Mouse (Mus musculus) megakaryocyte, adult 5-6 weeks (primary cell): ENCODE data around the gene Cttnbp2. TPM values are rescaled to one million over a fixed set of nuclear protein-coding genes. Genes with fewer than 3 reads are reported as not detected.

ENCODE experiments used
- ATAC-seq: 2 replicates; pipeline ENCODE4 v1.8.0; 2016; ENCODE audit warnings: mild to moderate bottlenecking, inconsistent platforms; ENCODE audit not compliant: poor library complexity, severe bottlenecking
- total RNA-seq, 2 experiments: library from RNA; stranded (forward) in 1 of 2; stranded (reverse) in 1 of 2; fragments of 153-499, 151-499 nt in 1 of 2; fragments of 221-1000, 200-1000 nt in 1 of 2; gene quantifications; 2 replicates each; pipeline versions ENCODE4 v1.2.3 to v1.2.4; 2015 to 2017

Cttnbp2 gene
- total RNA-seq, 2 experiments from 2014 or later = not detected

- no peak for ATAC-seq
Measured at GRCm38 (mm10) chr6:18474541-18474940, 40.1 kb downstream of the Cttnbp2 start.

GRCm38 (mm10) chr6:18469206-18469605, 45.4 kb downstream of the Cttnbp2 start:
- ATAC-seq = no peak

- no peak for ATAC-seq
Measured at GRCm38 (mm10) chr6:18467777-18468176, 46.9 kb downstream of the Cttnbp2 start.

- ATAC-seq = no peak
Measured at GRCm38 (mm10) chr6:18466227-18466626, 48.4 kb downstream of the Cttnbp2 start.

GRCm38 (mm10) chr6:18465626-18466025, 49.0 kb downstream of the Cttnbp2 start:
- no peak for ATAC-seq

GRCm38 (mm10) chr6:18459657-18460056, 55.0 kb downstream of the Cttnbp2 start:
- ATAC-seq = no peak

- ATAC-seq = no peak
Measured at GRCm38 (mm10) chr6:18450551-18451193, 64.0 kb downstream of the Cttnbp2 start.

- ATAC-seq = no peak
Measured at GRCm38 (mm10) chr6:18448078-18448477, 66.6 kb downstream of the Cttnbp2 start.

GRCm38 (mm10) chr6:18446917-18447316, 67.7 kb downstream of the Cttnbp2 start:
- ATAC-seq = no peak

GRCm38 (mm10) chr6:18446359-18446758, 68.3 kb downstream of the Cttnbp2 start:
- ATAC-seq = no peak

- no peak for ATAC-seq
Measured at GRCm38 (mm10) chr6:18445747-18446146, 68.9 kb downstream of the Cttnbp2 start.

GRCm38 (mm10) chr6:18442303-18442702, 72.3 kb downstream of the Cttnbp2 start:
- no peak for ATAC-seq

GRCm38 (mm10) chr6:18440918-18441532, 73.6 kb downstream of the Cttnbp2 start:
- no peak for ATAC-seq

- ATAC-seq = no peak
Measured at GRCm38 (mm10) chr6:18436127-18436812, 78.4 kb downstream of the Cttnbp2 start.

GRCm38 (mm10) chr6:18434828-18435531, 79.7 kb downstream of the Cttnbp2 start:
- ATAC-seq = no peak

- ATAC-seq = no peak
Measured at GRCm38 (mm10) chr6:18434355-18434754, 80.3 kb downstream of the Cttnbp2 start.

- ATAC-seq = no peak
Measured at GRCm38 (mm10) chr6:18432362-18432761, 82.3 kb downstream of the Cttnbp2 start.

GRCm38 (mm10) chr6:18431891-18432290, 82.8 kb downstream of the Cttnbp2 start:
- ATAC-seq = no peak

- no peak for ATAC-seq
Measured at GRCm38 (mm10) chr6:18430062-18430461, 84.6 kb downstream of the Cttnbp2 start.

GRCm38 (mm10) chr6:18424822-18425221, 89.8 kb downstream of the Cttnbp2 start:
- ATAC-seq = no peak

GRCm38 (mm10) chr6:18424367-18424766, 90.3 kb downstream of the Cttnbp2 start:
- no peak for ATAC-seq
